Mouse (Mus musculus): ENCODE results near the gene Rwdd3. TPM values are rescaled to one million over a fixed set of nuclear protein-coding genes. Genes with fewer than 3 reads are reported as not detected.

The Rwdd3 gene
- polyA plus RNA-seq, 1 experiment from 2014 or later, result 5.1 TPM

- DNase-seq (ENCODE audit: low spot score), result no peak
- Histone ChIP-seq H3K36me3 (ENCODE audit: insufficient read depth, low read length) (no peaks in the 10 kb centered on the region), H3K27ac (ENCODE audit: low read length) (no peak overlapping the region), H3K9me3 (ENCODE audit: low read length) (no peaks in the 10 kb centered on the region), H3K9ac (replicated peaks; ENCODE audit: low read depth) (no peak overlapping the region), H3K4me1 (ENCODE audit: insufficient read depth, low read depth, low read length) (no peaks in the 10 kb centered on the region), H3K4me3 (ENCODE audit: low read depth, low read length) (no peak overlapping the region), H3K4me2 (replicated peaks; ENCODE audit: low read depth, low read length) (no peak overlapping the region), H3K27me3 (replicated peaks; ENCODE audit: insufficient read depth, low read length) (no peaks in the 10 kb centered on the region)
- ATAC-seq, result no peak
- 89% methylated on average over 2 of the region's 2 CpGs for WGBS
- TF ChIP-seq EP300 (IDR thresholded peaks at IDR 0.05), result no peak
- no peak for TF ChIP-seq CTCF (IDR thresholded peaks at IDR 0.05)
Observed at GRCm38 (mm10) chr3:121202638-121203037, 31.1 kb upstream of the Rwdd3 start.

GRCm38 (mm10) chr3:121201012-121201747, 29.7 kb upstream of the Rwdd3 start:
- Histone ChIP-seq H3K9me3 (ENCODE audit: low read length) (no peaks in the 10 kb centered on the region), H3K9ac (replicated peaks; ENCODE audit: low read depth) (no peak overlapping the region), H3K4me3 (ENCODE audit: low read depth, low read length) (no peak overlapping the region), H3K36me3 (ENCODE audit: insufficient read depth, low read length) (no peaks in the 10 kb centered on the region), H3K27ac (ENCODE audit: low read length) (no peak overlapping the region), H3K27me3 (replicated peaks; ENCODE audit: insufficient read depth, low read length) (no peaks in the 10 kb centered on the region), H3K4me2 (replicated peaks; ENCODE audit: low read depth, low read length) (no peak overlapping the region), H3K4me1 (ENCODE audit: insufficient read depth, low read depth, low read length) (no peaks in the 10 kb centered on the region)
- TF ChIP-seq CTCF (IDR thresholded peaks at IDR 0.05) (0 out of 2 replicates have a peak, but pooled peaks have one; percentile 10), EP300 (IDR thresholded peaks at IDR 0.05) (no peak)
- DNase-seq (ENCODE audit: low spot score), result no peak
- WGBS, result 38% methylated on average over 11 of the region's 11 CpGs
- no peak for ATAC-seq

GRCm38 (mm10) chr3:121189199-121189598, 17.7 kb upstream of the Rwdd3 start:
- 63% methylated on average over 2 of the region's 2 CpGs for WGBS
- Histone ChIP-seq H3K9ac (replicated peaks; ENCODE audit: low read depth) (no peak overlapping the region), H3K4me3 (ENCODE audit: low read depth, low read length) (no peak overlapping the region), H3K4me1 (ENCODE audit: insufficient read depth, low read depth, low read length) (peaks cover 3% of the 10 kb centered on the region; the same call in 1 of the 2 replicates), H3K9me3 (ENCODE audit: low read length) (no peaks in the 10 kb centered on the region), H3K27me3 (replicated peaks; ENCODE audit: insufficient read depth, low read length) (no peaks in the 10 kb centered on the region), H3K4me2 (replicated peaks; ENCODE audit: low read depth, low read length) (no peak overlapping the region), H3K36me3 (ENCODE audit: insufficient read depth, low read length) (no peaks in the 10 kb centered on the region), H3K27ac (ENCODE audit: low read length) (no peak overlapping the region)
- ATAC-seq, result peak; percentile 25; the same call in 1 of the 2 replicates
- peak; percentile 57 for DNase-seq (ENCODE audit: low spot score)
- TF ChIP-seq CTCF (IDR thresholded peaks at IDR 0.05), result no peak
- no peak for TF ChIP-seq EP300 (IDR thresholded peaks at IDR 0.05)

GRCm38 (mm10) chr3:121187510-121187909, 16.0 kb upstream of the Rwdd3 start:
- H3K9me3 ChIP-seq (ENCODE audit: low read length), result no peaks in the 10 kb centered on the region
- ATAC-seq, result no peak
- WGBS, result 57% methylated on average over 7 of the region's 7 CpGs

GRCm38 (mm10) chr3:121186925-121187324, 15.4 kb upstream of the Rwdd3 start:
- Histone ChIP-seq H3K4me2 (replicated peaks; ENCODE audit: low read depth, low read length) (no peak overlapping the region), H3K27ac (ENCODE audit: low read length) (no peak overlapping the region), H3K9ac (replicated peaks; ENCODE audit: low read depth) (no peak overlapping the region), H3K27me3 (replicated peaks; ENCODE audit: insufficient read depth, low read length) (no peaks in the 10 kb centered on the region), H3K4me1 (ENCODE audit: insufficient read depth, low read depth, low read length) (peaks cover 3% of the 10 kb centered on the region; the same call in 1 of the 2 replicates), H3K9me3 (ENCODE audit: low read length) (no peaks in the 10 kb centered on the region), H3K4me3 (ENCODE audit: low read depth, low read length) (no peak overlapping the region), H3K36me3 (ENCODE audit: insufficient read depth, low read length) (no peaks in the 10 kb centered on the region)
- TF ChIP-seq CTCF (IDR thresholded peaks at IDR 0.05) (no peak), EP300 (IDR thresholded peaks at IDR 0.05) (peak; percentile 92)
- WGBS, result 36% methylated on average over 3 of the region's 3 CpGs
- DNase-seq (ENCODE audit: low spot score), result peak; percentile 94
- peak; percentile 92 for ATAC-seq

More at GRCm38 (mm10) chr3:121187510-121187909, 16.0 kb upstream of the Rwdd3 start:
- DNase-seq (ENCODE audit: low spot score), result peak; percentile 25
- no peaks in the 10 kb centered on the region for H3K36me3 ChIP-seq (ENCODE audit: insufficient read depth, low read length)
- H3K4me3 ChIP-seq (ENCODE audit: low read depth, low read length), result no peak overlapping the region
- H3K4me2 ChIP-seq (replicated peaks; ENCODE audit: low read depth, low read length), result no peak overlapping the region
- H3K9ac ChIP-seq (replicated peaks; ENCODE audit: low read depth), result no peak overlapping the region
- TF ChIP-seq EP300 (IDR thresholded peaks at IDR 0.05) (no peak), CTCF (IDR thresholded peaks at IDR 0.05) (no peak)
- no peak overlapping the region for H3K27ac ChIP-seq (ENCODE audit: low read length)
- peaks cover 3% of the 10 kb centered on the region; the same call in 1 of the 2 replicates for H3K4me1 ChIP-seq (ENCODE audit: insufficient read depth, low read depth, low read length)
- H3K27me3 ChIP-seq (replicated peaks; ENCODE audit: insufficient read depth, low read length), result no peaks in the 10 kb centered on the region

- no peak overlapping the region for H3K4me3 ChIP-seq (ENCODE audit: low read depth, low read length)
- TF ChIP-seq CTCF (IDR thresholded peaks at IDR 0.05) (no peak), EP300 (IDR thresholded peaks at IDR 0.05) (no peak)
- H3K4me1 ChIP-seq (ENCODE audit: insufficient read depth, low read depth, low read length), result peaks cover 3% of the 10 kb centered on the region; the same call in 1 of the 2 replicates
- H3K36me3 ChIP-seq (ENCODE audit: insufficient read depth, low read length), result no peaks in the 10 kb centered on the region
- no peak for DNase-seq (ENCODE audit: low spot score)
- WGBS, result 62% methylated on average over 3 of the region's 3 CpGs
- no peaks in the 10 kb centered on the region for H3K9me3 ChIP-seq (ENCODE audit: low read length)
- no peaks in the 10 kb centered on the region for H3K27me3 ChIP-seq (replicated peaks; ENCODE audit: insufficient read depth, low read length)
- H3K27ac ChIP-seq (ENCODE audit: low read length), result no peak overlapping the region
- ATAC-seq, result no peak
- no peak overlapping the region for H3K4me2 ChIP-seq (replicated peaks; ENCODE audit: low read depth, low read length)
- no peak overlapping the region for H3K9ac ChIP-seq (replicated peaks; ENCODE audit: low read depth)
Observed at GRCm38 (mm10) chr3:121185197-121185596, 13.7 kb upstream of the Rwdd3 start.

All from lung, postnatal 0 days (tissue).